Mouse (Mus musculus) ovary, postnatal 14 days (tissue): Measurements from ENCODE around the gene Ttc41.
"Not testable (repeated sequence)": the region's sequence is repeated elsewhere in the genome, so short reads cannot be mapped to it uniquely, and the experiment has no call there.

Experiments used
- DNase-seq: peaks from one replicate; pipeline ENCODE4 v3.0.0; 2022; ENCODE audit warnings: low spot score

Ttc41 gene

GRCm38 (mm10) chr10:86705318-86705921 is at the start of gene Ttc41, which contains the start of gene Hsp90b1:
Gene Ttc41, plus strand, starts transcription at chr10:86705811.
Gene Hsp90b1, minus strand, starts transcription at chr10:86705509.
- DNase-seq: peak; percentile 94

- not testable (repeated sequence) for DNase-seq
These were observed 35.1 kb upstream of the Ttc41 start for GRCm38 (mm10) chr10:86670550-86670949.

GRCm38 (mm10) chr10:86684797-86685178 is 20.8 kb upstream of the Ttc41 start:
- not testable (repeated sequence) for DNase-seq

GRCm38 (mm10) chr10:86685179-86686016 is 20.2 kb upstream of the Ttc41 start:
- peak; percentile 75 for DNase-seq

- not testable (repeated sequence) for DNase-seq
These were observed 19.6 kb upstream of the Ttc41 start for GRCm38 (mm10) chr10:86686017-86686360.

- no peak for DNase-seq
These were observed 5.4 kb upstream of the Ttc41 start for GRCm38 (mm10) chr10:86700251-86700650.

GRCm38 (mm10) chr10:86700973-86701372 is 4.6 kb upstream of the Ttc41 start:
- DNase-seq: no peak

- DNase-seq: no peak
These were observed 3.2 kb upstream of the Ttc41 start for GRCm38 (mm10) chr10:86702312-86702920.

GRCm38 (mm10) chr10:86703375-86703774 is 2.2 kb upstream of the Ttc41 start:
- DNase-seq: no peak

GRCm38 (mm10) chr10:86704141-86704540 is 1.5 kb upstream of the Ttc41 start:
- DNase-seq: no peak

GRCm38 (mm10) chr10:86704589-86705191 is 921 bp upstream of the Ttc41 start:
- DNase-seq: no peak

GRCm38 (mm10) chr10:86705922-86706752 is 526 bp downstream of the Ttc41 start:
- no peak for DNase-seq

GRCm38 (mm10) chr10:86707134-86707533 is 1.5 kb downstream of the Ttc41 start:
- DNase-seq: no peak

GRCm38 (mm10) chr10:86712156-86712555 is 6.5 kb downstream of the Ttc41 start:
- DNase-seq: no peak

GRCm38 (mm10) chr10:86727548-86727980 is 22.0 kb downstream of the Ttc41 start:
- DNase-seq: no peak

- no peak for DNase-seq
These were observed 22.6 kb downstream of the Ttc41 start for GRCm38 (mm10) chr10:86728176-86728575.

- DNase-seq: peak; percentile 83
These were observed 25.4 kb downstream of the Ttc41 start for GRCm38 (mm10) chr10:86730823-86731499.

- no peak for DNase-seq
These were observed 25.9 kb downstream of the Ttc41 start for GRCm38 (mm10) chr10:86731500-86731863.

- DNase-seq: no peak
These were observed 29.4 kb downstream of the Ttc41 start for GRCm38 (mm10) chr10:86735036-86735435.

- no peak for DNase-seq
These were observed 37.3 kb downstream of the Ttc41 start for GRCm38 (mm10) chr10:86742918-86743317.

- no peak for DNase-seq
These were observed 38.7 kb downstream of the Ttc41 start for GRCm38 (mm10) chr10:86744306-86744705.
